Mouse (Mus musculus): ENCODE measurements around the gene Fads2. TPM values are rescaled to one million over a fixed set of nuclear protein-coding genes. Genes with fewer than 3 reads are reported as not detected.

The Fads2 gene
- polyA plus RNA-seq, 1 experiment = 157 TPM

- H3K4me3 ChIP-seq = peak overlapping the region; percentile 20
- peak overlapping the region; percentile 3 for H3ac ChIP-seq (ENCODE audit: control insufficient read depth, insufficient read length)
- no peaks in the 10 kb centered on the region for H3K27me3 ChIP-seq (ENCODE audit: control insufficient read depth, insufficient read depth, insufficient read length)
- TF ChIP-seq MYOG (IDR thresholded peaks at IDR 0.05; ENCODE audit: control insufficient read depth in 1 of 3, insufficient read depth in 1 of 3, insufficient read length in 2 of 3, low read depth in 2 of 3) = peak in 1 of 3 experiments; percentile 30
- TF ChIP-seq POLR2AphosphoS2 (IDR thresholded peaks at IDR 0.05; ENCODE audit: insufficient read length, low read depth) = peak; percentile 66
- peak; percentile 71 for TF ChIP-seq POLR2A (IDR thresholded peaks at IDR 0.05; ENCODE audit: insufficient read length, low read depth)
- TF ChIP-seq TCF3 (IDR thresholded peaks at IDR 0.05; ENCODE audit: insufficient read length, low read depth) = no peak
- no peak for TF ChIP-seq MAX (IDR thresholded peaks at IDR 0.05; ENCODE audit: low read depth)
- TF ChIP-seq MYOD1 (IDR thresholded peaks at IDR 0.05; ENCODE audit: control insufficient read depth in 1 of 3, insufficient read length in 2 of 3, low read depth in 2 of 3) = peak in 1 of 3 experiments; percentile 16
- TF ChIP-seq SRF (IDR thresholded peaks at IDR 0.05; ENCODE audit: control insufficient read depth, insufficient read length, low read depth) = peak; percentile 51
- peak; percentile 92 for TF ChIP-seq USF1 (IDR thresholded peaks at IDR 0.05; ENCODE audit: low read depth)
- no peak for TF ChIP-seq CEBPB (IDR thresholded peaks at IDR 0.05; ENCODE audit: insufficient read depth, poor library complexity, severe bottlenecking)
- H3K79me2 ChIP-seq (ENCODE audit: control insufficient read depth, insufficient read depth) = no peaks in the 10 kb centered on the region
- H3K36me3 ChIP-seq (ENCODE audit: control insufficient read depth, insufficient read depth) = no peaks in the 10 kb centered on the region
- H3K4me2 ChIP-seq (ENCODE audit: low read depth) = peak overlapping the region; percentile 98
Measured at GRCm38 (mm10) chr19:10017637-10018526, 83.7 kb downstream of the Fads2 start.

DNA sequence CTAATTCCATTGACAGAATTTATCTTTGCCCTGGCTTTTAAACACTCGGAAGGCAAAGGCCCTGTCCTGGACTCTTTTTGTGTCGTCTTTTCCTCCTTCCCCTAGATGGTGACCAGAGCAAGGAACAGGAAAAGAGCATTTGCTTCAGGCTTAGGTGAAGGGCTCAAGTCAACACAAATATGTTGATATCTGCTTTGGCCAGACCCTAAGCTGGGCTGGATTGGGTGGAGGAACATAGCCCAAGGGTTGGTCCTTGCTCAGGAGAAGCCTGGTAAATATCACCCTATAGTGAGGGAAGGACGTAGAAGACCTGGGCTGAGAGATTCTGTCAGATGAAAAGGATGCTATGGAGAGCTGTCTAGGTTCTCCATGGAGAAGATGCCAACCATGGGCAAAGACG, 85.4 kb downstream of the Fads2 start:
- no peak overlapping the region for H3K4me2 ChIP-seq (ENCODE audit: low read depth)
- no peak overlapping the region for H3ac ChIP-seq (ENCODE audit: control insufficient read depth, insufficient read length)
- H3K27me3 ChIP-seq (ENCODE audit: control insufficient read depth, insufficient read depth, insufficient read length) = no peaks in the 10 kb centered on the region
- no peak overlapping the region for H3K4me3 ChIP-seq
- TF ChIP-seq E2F4 (IDR thresholded peaks at IDR 0.05; ENCODE audit: insufficient read depth) (no peak), POLR2A (IDR thresholded peaks at IDR 0.05; ENCODE audit: insufficient read length, low read depth) (no peak), SRF (IDR thresholded peaks at IDR 0.05; ENCODE audit: control insufficient read depth, insufficient read length, low read depth) (no peak), CEBPB (IDR thresholded peaks at IDR 0.05; ENCODE audit: insufficient read depth, poor library complexity, severe bottlenecking) (no peak), TCF3 (IDR thresholded peaks at IDR 0.05; ENCODE audit: insufficient read length, low read depth) (no peak), MYOD1 (IDR thresholded peaks at IDR 0.05; ENCODE audit: control insufficient read depth in 1 of 3, insufficient read length in 2 of 3, low read depth in 2 of 3) (no peak), POLR2AphosphoS2 (IDR thresholded peaks at IDR 0.05; ENCODE audit: insufficient read length, low read depth) (no peak), MYOG (IDR thresholded peaks at IDR 0.05; ENCODE audit: control insufficient read depth in 1 of 3, insufficient read depth in 1 of 3, insufficient read length in 2 of 3, low read depth in 2 of 3) (no peak), MAX (IDR thresholded peaks at IDR 0.05; ENCODE audit: low read depth) (no peak), USF1 (IDR thresholded peaks at IDR 0.05; ENCODE audit: low read depth) (no peak), REST (IDR thresholded peaks at IDR 0.05; ENCODE audit: insufficient read depth, insufficient read length) (no peak), TCF12 (IDR thresholded peaks at IDR 0.05; ENCODE audit: insufficient read depth, poor library complexity, severe bottlenecking) (no peak)
- H3K36me3 ChIP-seq (ENCODE audit: control insufficient read depth, insufficient read depth) = no peaks in the 10 kb centered on the region
- H3K79me2 ChIP-seq (ENCODE audit: control insufficient read depth, insufficient read depth) = no peaks in the 10 kb centered on the region

DNA sequence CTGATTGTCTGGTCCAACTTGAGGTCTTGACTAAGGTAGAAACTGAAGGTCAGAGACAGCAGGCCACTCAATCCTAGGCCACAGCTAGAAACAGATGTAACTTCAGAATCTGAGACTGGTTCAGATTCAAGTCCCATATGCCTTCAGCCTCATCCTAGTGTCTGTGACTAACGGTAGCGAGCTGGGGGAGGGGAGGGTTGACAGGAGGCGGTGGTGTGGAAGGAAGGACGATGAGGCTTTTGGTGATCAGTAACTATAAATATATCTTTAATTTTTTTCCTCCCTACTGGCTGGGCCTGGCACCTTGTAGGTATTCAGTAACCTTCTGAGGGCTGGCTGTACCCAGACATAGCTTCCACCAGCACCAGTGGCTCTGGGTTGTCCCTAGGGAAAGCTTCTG, 86.1 kb downstream of the Fads2 start:
- no peaks in the 10 kb centered on the region for H3K27me3 ChIP-seq (ENCODE audit: control insufficient read depth, insufficient read depth, insufficient read length)
- no peaks in the 10 kb centered on the region for H3K79me2 ChIP-seq (ENCODE audit: control insufficient read depth, insufficient read depth)
- no peak for TF ChIP-seq MYOD1 (IDR thresholded peaks at IDR 0.05; ENCODE audit: control insufficient read depth in 1 of 3, insufficient read length in 2 of 3, low read depth in 2 of 3)
- TF ChIP-seq POLR2A (IDR thresholded peaks at IDR 0.05; ENCODE audit: insufficient read length, low read depth) = no peak
- no peak for TF ChIP-seq SRF (IDR thresholded peaks at IDR 0.05; ENCODE audit: control insufficient read depth, insufficient read length, low read depth)
- no peak for TF ChIP-seq MAX (IDR thresholded peaks at IDR 0.05; ENCODE audit: low read depth)
- no peak for TF ChIP-seq MYOG (IDR thresholded peaks at IDR 0.05; ENCODE audit: control insufficient read depth in 1 of 3, insufficient read depth in 1 of 3, insufficient read length in 2 of 3, low read depth in 2 of 3)
- no peak overlapping the region for H3K4me3 ChIP-seq
- H3K4me2 ChIP-seq (ENCODE audit: low read depth) = no peak overlapping the region
- H3K36me3 ChIP-seq (ENCODE audit: control insufficient read depth, insufficient read depth) = no peaks in the 10 kb centered on the region
- H3ac ChIP-seq (ENCODE audit: control insufficient read depth, insufficient read length) = no peak overlapping the region

DNA sequence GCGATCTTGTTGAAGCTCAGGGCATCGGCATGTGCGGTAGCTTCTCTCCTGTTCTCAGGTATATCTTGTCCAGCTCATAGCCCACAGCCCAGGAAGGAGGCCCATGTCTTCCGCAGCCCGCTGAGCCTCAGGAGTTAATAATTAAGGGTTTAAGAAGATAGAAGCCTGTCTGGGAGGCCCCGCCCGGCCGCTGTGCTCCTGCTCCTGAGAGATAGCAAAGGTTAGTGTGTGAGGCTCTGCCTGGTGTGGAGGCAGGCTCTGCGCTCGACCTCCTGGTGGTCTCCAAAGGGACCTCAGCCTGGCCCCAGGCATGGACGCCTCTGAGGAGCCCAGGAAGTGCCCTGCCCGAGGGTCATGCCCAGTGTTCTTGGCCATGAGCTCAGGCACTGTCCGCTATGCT, 86.7 kb downstream of the Fads2 start:
- no peak overlapping the region for H3K4me2 ChIP-seq (ENCODE audit: low read depth)
- no peak overlapping the region for H3K4me3 ChIP-seq

More for the DNA sequence above, 86.7 kb downstream of the Fads2 start:
- Histone ChIP-seq H3K27me3 (ENCODE audit: control insufficient read depth, insufficient read depth, insufficient read length) (no peaks in the 10 kb centered on the region), H3K36me3 (ENCODE audit: control insufficient read depth, insufficient read depth) (no peaks in the 10 kb centered on the region), H3K79me2 (ENCODE audit: control insufficient read depth, insufficient read depth) (no peaks in the 10 kb centered on the region), H3ac (ENCODE audit: control insufficient read depth, insufficient read length) (no peak overlapping the region)
- TF ChIP-seq REST (IDR thresholded peaks at IDR 0.05; ENCODE audit: insufficient read depth, insufficient read length) (no peak), TCF12 (IDR thresholded peaks at IDR 0.05; ENCODE audit: insufficient read depth, poor library complexity, severe bottlenecking) (no peak), USF1 (IDR thresholded peaks at IDR 0.05; ENCODE audit: low read depth) (no peak), MYOG (IDR thresholded peaks at IDR 0.05; ENCODE audit: control insufficient read depth in 1 of 3, insufficient read depth in 1 of 3, insufficient read length in 2 of 3, low read depth in 2 of 3) (no peak), MAX (IDR thresholded peaks at IDR 0.05; ENCODE audit: low read depth) (no peak), MYOD1 (IDR thresholded peaks at IDR 0.05; ENCODE audit: control insufficient read depth in 1 of 3, insufficient read length in 2 of 3, low read depth in 2 of 3) (no peak), TCF3 (IDR thresholded peaks at IDR 0.05; ENCODE audit: insufficient read length, low read depth) (no peak), E2F4 (IDR thresholded peaks at IDR 0.05; ENCODE audit: insufficient read depth) (no peak), POLR2AphosphoS2 (IDR thresholded peaks at IDR 0.05; ENCODE audit: insufficient read length, low read depth) (no peak), CEBPB (IDR thresholded peaks at IDR 0.05; ENCODE audit: insufficient read depth, poor library complexity, severe bottlenecking) (no peak), POLR2A (IDR thresholded peaks at IDR 0.05; ENCODE audit: insufficient read length, low read depth) (no peak), SRF (IDR thresholded peaks at IDR 0.05; ENCODE audit: control insufficient read depth, insufficient read length, low read depth) (no peak)
